Mouse (Mus musculus) forebrain, embryonic 14.5 days (tissue): ENCODE results near the gene Atf7. TPM values are rescaled to one million over a fixed set of nuclear protein-coding genes. Genes with fewer than 3 reads are reported as not detected.
A peak's percentile ranks its signal among the peaks of the same experiment; 100 is the strongest.
"Not testable (repeated sequence)": the region's sequence is repeated elsewhere in the genome, so short reads cannot be mapped to it uniquely, and the experiment has no call there.

Experiments
- ATAC-seq: fragments of 200-750 bp; cut with Nextera tagmentation; 2 replicates; pipeline ENCODE4 v1.8.0; 2017; ENCODE audit warnings: mild to moderate bottlenecking, moderate library complexity
- DNase-seq: peaks from one replicate; pipeline ENCODE4 v3.0.0-alpha.2; 2015; ENCODE audit warnings: low spot score
- H3K27ac ChIP-seq: fragments of 300-500 bp; sonication (generic); 2 replicates; pipeline ENCODE4 v1.5.1; 2014; ENCODE audit warnings: low read depth, mild to moderate bottlenecking, control low read depth, low read length, moderate library complexity
- H3K27me3 ChIP-seq: fragments of 300-500 bp; sonication (generic); replicated peaks from 2 replicates; pipeline ENCODE4 v1.6.1; 2014; ENCODE audit warnings: low read length, control low read depth, mixed read lengths; ENCODE audit not compliant: control insufficient read depth, insufficient read depth
- H3K36me3 ChIP-seq: fragments of 300-500 bp; sonication (generic); 2 replicates; pipeline ENCODE4 v1.6.1; 2014; ENCODE audit warnings: low read length, control low read depth; ENCODE audit not compliant: control insufficient read depth, insufficient read depth
- H3K4me1 ChIP-seq: fragments of 300-500 bp; sonication (generic); 2 replicates; pipeline ENCODE4 v1.6.1; 2014; ENCODE audit warnings: antibody characterized with exemption, low read length, control low read depth; ENCODE audit not compliant: control insufficient read depth, insufficient read depth
- H3K4me2 ChIP-seq: fragments of 300-500 bp; sonication (generic); 2 replicates; pipeline ENCODE4 v1.6.1; 2014; ENCODE audit warnings: mild to moderate bottlenecking, control low read depth, low read length
- H3K4me3 ChIP-seq: fragments of 300-500 bp; sonication (generic); 2 replicates; pipeline ENCODE4 v1.5.1; 2014; ENCODE audit warnings: low read depth, low read length, control low read depth
- H3K9ac ChIP-seq: fragments of 300-500 bp; sonication (generic); 2 replicates; pipeline ENCODE4 v1.6.1; 2014; ENCODE audit warnings: mild to moderate bottlenecking, low read length, control low read depth, moderate library complexity
- H3K9me3 ChIP-seq: fragments of 300-500 bp; sonication (generic); replicated peaks from 2 replicates; pipeline ENCODE4 v1.6.1; 2016; ENCODE audit warnings: low read length, control low read depth, mixed read lengths; ENCODE audit not compliant: control insufficient read depth
- WGBS: fragments of 180-500 bp; shearing (Covaris S2); extraction: QIAGEN DNeasy Blood & Tissue Kit; methylation state at CpG from one replicate; pipeline ENCODE4 v1.1.7; 2014; 5-methylcytosine and 5-hydroxymethylcytosine counted together
- polyA plus RNA-seq: library from polyadenylated mRNA; unstranded; fragments of >200 nt; fragmentation: Nextera tagmentation; extraction: Ambion mirVana; gene quantifications from 2 replicates; pipeline ENCODE4 v1.2.1, GENCODE M21; 2014

Gene Atf7
- polyA plus RNA-seq, 1 experiment from 2014 or later: 12.6 TPM

DNA sequence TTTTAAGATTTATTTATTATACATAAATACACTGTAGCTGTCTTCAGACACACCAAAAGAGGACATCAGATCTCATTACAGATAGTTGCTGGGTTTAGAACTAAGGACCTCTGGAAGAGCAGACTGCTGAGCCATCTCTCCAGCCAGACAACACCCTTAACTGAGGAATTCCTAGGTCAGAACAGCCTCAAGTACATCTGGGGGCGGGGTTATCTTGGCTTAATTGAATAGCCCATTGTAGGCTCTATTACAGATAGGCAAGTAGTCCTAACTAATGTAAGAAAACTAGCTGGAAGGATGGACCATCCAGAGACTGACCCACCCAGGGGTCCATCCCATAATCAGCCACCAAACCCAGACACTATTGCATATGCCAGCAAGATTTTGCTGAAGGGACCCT lies 16.7 kb downstream of the Atf7 start:
- H3K4me3 ChIP-seq, ATAC-seq, DNase-seq, H3K9ac ChIP-seq, H3K27me3 ChIP-seq, H3K27ac ChIP-seq, H3K36me3 ChIP-seq, H3K9me3 ChIP-seq, H3K4me1 ChIP-seq, H3K4me2 ChIP-seq: not testable (repeated sequence)
- 68% methylated on average over 1 of the region's 1 CpGs for WGBS

DNA sequence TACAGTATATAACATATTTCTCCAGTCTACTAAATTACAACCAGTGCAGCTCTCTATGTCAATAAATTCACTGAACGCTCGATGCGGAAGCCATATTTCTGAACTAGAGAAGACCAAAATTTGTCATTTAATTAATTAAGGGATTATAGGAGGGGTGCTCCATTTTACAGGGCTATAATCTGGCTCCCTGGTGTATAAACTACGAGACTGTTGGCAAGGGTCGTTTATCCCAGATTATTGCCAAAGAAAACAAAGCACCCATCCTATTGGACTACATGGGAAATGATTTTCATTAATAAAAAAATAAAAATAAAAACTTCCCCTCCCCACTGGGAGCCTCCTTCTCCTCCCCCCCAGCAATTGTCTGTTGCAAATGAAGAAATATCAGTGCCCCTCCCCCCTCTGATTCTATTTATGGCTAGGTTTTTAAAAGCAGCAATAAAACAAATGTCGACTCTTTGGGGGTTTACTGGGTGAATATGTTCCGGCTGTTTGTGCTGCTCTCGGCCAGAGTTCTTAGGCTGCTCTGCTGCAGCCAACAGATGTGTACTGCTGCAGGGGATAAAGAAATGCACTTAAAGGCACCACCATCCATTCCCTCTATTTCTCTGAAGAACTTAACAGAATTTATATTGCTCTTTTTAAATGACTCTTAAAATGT lies 31.1 kb downstream of the Atf7 start:
- Histone ChIP-seq H3K9me3 (no peaks in the 10 kb centered on the region), H3K9ac (no peak overlapping the region), H3K36me3 (0 out of 2 replicates have a peak, but pooled peaks cover 5% of the 10 kb centered on the region), H3K27me3 (no peaks in the 10 kb centered on the region), H3K4me2 (no peak overlapping the region), H3K4me1 (peaks cover 6% of the 10 kb centered on the region; the same call in 1 of the 2 replicates), H3K27ac (no peak overlapping the region; the same call in 1 of the 2 replicates), H3K4me3 (no peak overlapping the region)
- WGBS: 51% methylated on average over 8 of the region's 8 CpGs
- DNase-seq: no peak
- ATAC-seq: no peak

DNA sequence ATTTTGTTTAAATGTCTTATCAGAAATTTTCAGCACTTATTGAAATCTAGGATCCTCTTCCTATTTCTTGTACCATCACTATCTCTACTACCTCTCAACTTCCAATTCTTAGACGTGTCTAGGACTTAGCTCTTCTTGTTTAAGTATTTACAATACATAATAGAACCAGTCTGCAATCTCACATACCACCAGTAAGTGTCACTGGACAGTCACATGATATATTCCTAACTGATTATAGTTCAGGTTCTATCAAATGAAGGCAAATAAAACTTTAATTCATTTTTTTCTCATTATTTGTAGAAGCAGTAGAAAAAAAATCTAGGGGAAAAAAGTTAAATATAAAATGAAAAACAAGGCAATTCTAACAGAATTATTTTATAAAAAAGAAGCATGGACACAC lies 32.6 kb downstream of the Atf7 start:
- no peak overlapping the region for H3K27ac ChIP-seq
- 47% methylated on average over 1 of the region's 1 CpGs for WGBS

DNA sequence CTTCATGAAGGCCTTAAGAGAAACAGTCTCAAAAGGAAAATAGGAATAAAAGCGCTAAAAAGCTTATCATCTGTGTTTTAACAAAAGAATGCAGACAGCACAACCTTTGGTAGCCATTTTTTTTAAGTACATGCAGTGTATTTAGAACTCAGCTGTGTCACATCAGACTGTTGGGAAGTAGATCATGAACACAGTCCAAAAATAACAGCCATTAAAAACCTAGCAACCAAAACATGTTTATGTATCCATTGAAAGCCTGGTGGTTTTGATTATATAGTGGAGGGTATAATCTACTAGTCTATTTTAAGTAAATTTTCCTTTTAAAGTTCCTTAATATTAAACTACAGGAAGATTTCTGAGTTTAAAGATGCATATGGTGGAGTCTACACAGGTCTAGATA lies 34.7 kb downstream of the Atf7 start:
- WGBS: 93% methylated on average over 1 of the region's 1 CpGs
- Histone ChIP-seq H3K4me3 (no peak overlapping the region), H3K4me1 (peaks cover 7% of the 10 kb centered on the region), H3K9ac (no peak overlapping the region), H3K27me3 (no peaks in the 10 kb centered on the region), H3K9me3 (no peaks in the 10 kb centered on the region), H3K36me3 (0 out of 2 replicates have a peak, but pooled peaks cover 5% of the 10 kb centered on the region), H3K4me2 (no peak overlapping the region), H3K27ac (no peak overlapping the region)
- ATAC-seq (no peak), DNase-seq (no peak)

More for the DNA sequence above, 32.6 kb downstream of the Atf7 start:
- Histone ChIP-seq H3K9ac (no peak overlapping the region), H3K4me1 (peaks cover 6% of the 10 kb centered on the region; the same call in 1 of the 2 replicates), H3K4me2 (no peak overlapping the region), H3K4me3 (no peak overlapping the region), H3K27me3 (no peaks in the 10 kb centered on the region), H3K36me3 (0 out of 2 replicates have a peak, but pooled peaks cover 5% of the 10 kb centered on the region), H3K9me3 (no peaks in the 10 kb centered on the region)
- DNase-seq: no peak
- ATAC-seq: no peak

DNA sequence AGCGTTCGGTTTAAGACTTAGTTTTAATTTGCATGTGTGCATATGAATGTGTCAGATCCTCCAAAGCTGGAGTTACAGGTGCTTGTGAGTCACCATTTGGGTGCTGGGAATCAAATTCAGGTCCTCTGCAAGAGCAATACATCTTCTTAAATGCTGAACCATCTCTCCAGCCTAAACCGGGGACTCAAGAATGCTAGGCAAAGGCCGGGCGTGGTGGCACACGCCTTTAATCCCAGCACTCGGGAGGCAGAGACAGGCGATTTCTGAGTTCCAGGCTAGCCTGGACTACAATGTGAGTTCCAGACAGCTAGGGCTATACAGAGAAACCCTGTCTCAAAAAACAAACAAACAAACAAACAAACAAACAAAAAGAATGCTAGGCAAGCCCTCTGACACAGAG lies 35.4 kb downstream of the Atf7 start:
- H3K4me1 ChIP-seq: peaks cover 10% of the 10 kb centered on the region
- DNase-seq (no peak), ATAC-seq (no peak)
- 0 out of 2 replicates have a peak, but pooled peaks cover 5% of the 10 kb centered on the region for H3K36me3 ChIP-seq
- H3K27ac ChIP-seq: no peak overlapping the region
- H3K9ac ChIP-seq: no peak overlapping the region
- H3K9me3 ChIP-seq: no peaks in the 10 kb centered on the region
- WGBS: 97% methylated on average over 8 of the region's 8 CpGs
- no peaks in the 10 kb centered on the region for H3K27me3 ChIP-seq
- H3K4me3 ChIP-seq: no peak overlapping the region
- no peak overlapping the region for H3K4me2 ChIP-seq

DNA sequence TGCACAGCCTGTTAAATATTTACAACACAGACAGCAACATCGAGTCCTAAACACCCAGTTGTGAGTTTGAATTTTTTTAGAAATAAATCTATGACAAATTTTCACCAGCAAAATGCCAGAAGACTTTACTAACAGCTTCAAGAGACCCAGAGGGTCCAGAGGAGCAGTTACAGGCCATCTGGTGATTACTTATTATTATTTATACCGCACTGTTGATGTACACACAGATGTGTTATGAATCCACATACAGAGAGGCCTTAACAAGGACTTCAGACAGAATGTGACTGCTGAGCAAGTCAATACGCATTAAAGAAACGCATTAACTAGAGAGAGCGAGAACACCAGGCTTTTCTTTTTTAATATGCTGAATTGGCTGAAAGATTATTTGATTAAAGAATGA lies 39.8 kb downstream of the Atf7 start:
- 43% methylated on average over 5 of the region's 5 CpGs for WGBS
- H3K9me3 ChIP-seq: no peaks in the 10 kb centered on the region
- no peaks in the 10 kb centered on the region for H3K36me3 ChIP-seq
- peaks cover 16% of the 10 kb centered on the region for H3K4me1 ChIP-seq
- no peaks in the 10 kb centered on the region for H3K27me3 ChIP-seq
- H3K27ac ChIP-seq: peak overlapping the region; percentile 77
- no peak overlapping the region for H3K4me3 ChIP-seq
- peak overlapping the region; percentile 32; the same call in 1 of the 2 replicates for H3K9ac ChIP-seq
- DNase-seq (peak; percentile 38), ATAC-seq (0 out of 2 replicates have a peak, but pooled peaks have one; percentile 11)
- no peak overlapping the region for H3K4me2 ChIP-seq

DNA sequence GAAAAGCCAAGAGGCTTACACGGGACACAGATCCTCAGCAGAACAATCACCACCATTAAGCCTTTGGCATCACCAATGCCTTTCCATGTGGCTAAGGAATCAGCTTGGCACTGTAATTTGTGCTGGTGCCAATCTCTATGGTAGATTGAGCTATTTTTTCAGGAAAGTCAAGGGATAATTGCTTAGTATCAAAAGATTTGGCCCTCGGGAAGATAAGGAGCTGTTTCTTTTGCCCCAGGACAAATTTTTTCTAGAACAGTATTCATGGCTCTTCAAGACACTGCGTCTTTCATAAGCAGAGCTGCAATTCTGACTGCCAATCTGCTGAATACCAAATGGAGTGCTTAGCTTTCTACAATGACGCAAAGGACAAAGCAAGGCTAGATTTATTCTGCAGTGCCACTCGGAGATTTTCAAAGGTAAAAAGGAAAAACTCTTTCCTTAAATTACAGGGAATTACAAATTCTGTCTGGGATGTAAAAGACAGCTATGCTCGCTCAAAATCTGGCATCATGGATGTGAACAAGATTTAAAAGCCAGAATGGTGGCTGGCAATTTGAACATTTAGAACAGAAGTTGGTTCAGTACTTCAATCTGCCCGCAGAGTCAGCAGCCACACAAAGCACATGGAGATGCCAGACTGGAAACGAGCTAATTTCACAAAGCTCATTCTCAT lies 41.4 kb downstream of the Atf7 start:
- Histone ChIP-seq H3K4me2 (peak overlapping the region; percentile 31), H3K4me1 (peaks cover 16% of the 10 kb centered on the region), H3K36me3 (no peaks in the 10 kb centered on the region), H3K27ac (peak overlapping the region; percentile 91), H3K27me3 (no peaks in the 10 kb centered on the region), H3K9ac (peak overlapping the region; percentile 29; the same call in 1 of the 2 replicates), H3K9me3 (no peaks in the 10 kb centered on the region), H3K4me3 (no peak overlapping the region)
- DNase-seq (peak; percentile 93), ATAC-seq (peak; percentile 87)
- WGBS: 5% methylated on average over 8 of the region's 8 CpGs

DNA sequence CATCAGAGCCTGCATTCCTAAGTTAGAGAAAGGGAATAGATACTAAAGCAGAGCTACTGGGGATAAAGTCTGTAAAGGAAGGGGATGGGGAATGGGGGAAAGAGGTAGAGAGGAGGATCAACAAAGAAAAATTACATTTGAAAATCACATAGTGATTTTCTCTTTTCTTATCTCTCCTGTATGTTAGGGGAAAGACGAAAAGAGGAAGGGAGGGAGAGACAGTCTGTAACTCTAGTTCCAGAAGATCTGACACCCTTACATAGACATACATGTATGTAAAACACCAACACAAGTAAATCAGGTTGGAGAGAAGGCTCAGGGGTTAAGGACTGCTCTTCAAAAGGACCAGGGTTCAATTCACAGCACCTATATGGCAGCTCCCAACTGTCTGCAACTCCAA lies 44.1 kb downstream of the Atf7 start:
- Histone ChIP-seq H3K27me3 (no peaks in the 10 kb centered on the region), H3K4me2 (no peak overlapping the region), H3K9me3 (no peaks in the 10 kb centered on the region), H3K9ac (no peak overlapping the region), H3K27ac (no peak overlapping the region), H3K36me3 (no peaks in the 10 kb centered on the region), H3K4me1 (peaks cover 22% of the 10 kb centered on the region), H3K4me3 (no peak overlapping the region)
- ATAC-seq (no peak), DNase-seq (no peak)
- 100% methylated on average over 1 of the region's 1 CpGs for WGBS

DNA sequence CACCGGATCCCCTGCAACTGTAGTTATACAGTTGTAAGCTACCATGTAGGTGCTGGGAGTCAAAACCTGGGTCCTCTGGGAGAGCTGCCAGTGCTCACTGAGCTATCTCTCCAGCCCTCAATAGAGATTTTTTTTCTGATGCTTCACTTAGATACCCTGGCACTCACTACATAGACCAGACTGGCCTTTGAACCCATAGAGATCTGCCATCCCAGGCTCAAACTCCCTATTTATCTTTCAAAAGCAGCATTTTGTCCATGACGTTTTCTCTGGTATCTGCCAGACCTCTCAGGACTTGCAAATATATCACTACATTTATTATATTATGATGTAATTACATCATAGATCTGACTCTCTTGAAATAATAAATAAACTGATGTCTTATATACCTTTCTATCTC lies 46.9 kb downstream of the Atf7 start:
- Histone ChIP-seq H3K27me3 (no peaks in the 10 kb centered on the region), H3K4me1 (peaks cover 10% of the 10 kb centered on the region; the same call in 1 of the 2 replicates), H3K9ac (no peak overlapping the region), H3K9me3 (no peaks in the 10 kb centered on the region), H3K27ac (no peak overlapping the region), H3K36me3 (no peaks in the 10 kb centered on the region), H3K4me3 (no peak overlapping the region), H3K4me2 (no peak overlapping the region)
- WGBS: 86% methylated on average over 2 of the region's 2 CpGs
- ATAC-seq (no peak), DNase-seq (no peak)
